Mouse (Mus musculus): Measurements from ENCODE around the gene Rwdd2b.
A peak's percentile ranks its signal among the peaks of the same experiment; 100 is the strongest.

GRCm38 (mm10) chr16:87405001-87405400 is 35.4 kb downstream of the Rwdd2b start:
- TF ChIP-seq GATA1 (IDR thresholded peaks at IDR 0.05; ENCODE audit: low read depth, low read length) (no peak), E2F4 (IDR thresholded peaks at IDR 0.05; ENCODE audit: borderline replicate concordance, low read depth, low read length) (no peak), ZKSCAN1 (IDR thresholded peaks at IDR 0.05; ENCODE audit: low read depth, low read length) (no peak), CTCF (IDR thresholded peaks at IDR 0.05 in 2 of 3, conservative IDR thresholded peaks at IDR 0.05 in 1 of 3; ENCODE audit: control insufficient read depth in 1 of 3, insufficient read depth in 1 of 3, low read depth in 2 of 3, low read length in 3 of 3, poor library complexity in 1 of 3, severe bottlenecking in 1 of 3) (peak; percentile 34 to 55 (median 47)), USF2 (IDR thresholded peaks at IDR 0.05; ENCODE audit: borderline replicate concordance in 1 of 2, insufficient read depth in 1 of 2, low read depth in 1 of 2, low read length in 2 of 2) (no peak)
